Mouse (Mus musculus) lung, postnatal 0 days (tissue): ENCODE measurements at regions not wholly inside any gene's neighbourhood (a gene's known extent, or its start where the extent isn't known, plus 50 kb on each side); places are given as distances from the start of the nearest gene placed in this dataset.

Experiments used
- CTCF ChIP-seq: IDR thresholded peaks from 2 replicates; pipeline ENCODE4 v1.5.1; 2016; ENCODE audit warnings: antibody characterized with exemption, mild to moderate bottlenecking
- EP300 ChIP-seq: IDR thresholded peaks from 2 replicates; pipeline ENCODE4 v1.6.1; 2016; ENCODE audit warnings: antibody characterized with exemption, mild to moderate bottlenecking, control low read depth

DNA sequence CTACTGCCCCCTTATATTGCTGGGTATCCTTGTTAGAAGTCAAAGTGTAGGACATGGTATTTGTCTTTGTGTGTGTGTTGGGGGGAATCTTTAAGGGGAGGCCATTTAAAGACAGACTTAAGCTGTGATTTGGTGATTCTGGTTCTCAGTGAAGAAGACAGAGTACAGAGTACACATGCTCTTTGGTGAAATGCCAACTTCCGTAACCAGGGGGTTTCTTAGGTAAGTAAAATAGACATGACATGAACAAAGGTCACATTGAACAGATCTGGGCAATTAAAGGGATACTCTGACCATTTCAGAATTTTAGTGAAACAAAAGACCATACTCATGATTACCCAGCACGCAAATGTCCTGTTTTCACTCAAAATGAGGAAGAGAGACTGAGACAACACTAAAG lies 67.3 kb upstream of the Adcy2 start:
- TF ChIP-seq CTCF (no peak), EP300 (no peak)
